Mouse (Mus musculus): ENCODE results near the gene Nutm1.

- TF ChIP-seq CTCF (IDR thresholded peaks at IDR 0.05; ENCODE audit: insufficient read depth, low read depth, low read length) (no peak), POLR2A (IDR thresholded peaks at IDR 0.05; ENCODE audit: insufficient read depth, low read depth, low read length) (no peak)
Observed at GRCm38 (mm10) chr2:112276870-112277269, 17.8 kb upstream of the Nutm1 start.

Measured in olfactory bulb, adult 2 months (tissue).